In the genomic region with DNA sequence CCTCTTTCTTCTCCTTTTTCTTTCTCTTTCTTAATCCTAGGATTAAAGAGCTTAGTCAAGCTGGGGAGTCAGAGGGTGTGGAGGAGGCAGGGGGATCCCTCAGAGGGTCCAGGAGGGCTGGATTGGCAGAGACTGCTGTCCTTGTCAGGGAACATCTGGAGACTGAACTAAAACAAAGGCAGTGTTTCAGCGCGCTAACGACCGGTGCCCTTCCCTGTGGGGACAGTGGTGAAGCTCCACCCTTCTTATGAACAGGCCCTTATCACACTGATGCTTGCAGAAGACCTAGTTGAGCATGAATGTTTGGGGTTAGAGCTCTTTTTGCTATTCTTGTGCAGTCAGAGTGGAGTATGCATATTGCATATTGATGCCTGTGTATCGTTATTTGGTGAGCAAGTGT, we compare ENCODE assay signal across 39 mouse cellular contexts. TPM values are rescaled to one million over a fixed set of nuclear protein-coding genes. Genes with fewer than 3 reads are reported as not detected.
DNase-seq lines count a peak whose midpoint lies in the region; ATAC-seq and TF ChIP-seq lines count a peak whose summit lies in the region.
"Had no signal": no experiment of that assay in that cellular context is flagged by ENCODE, and none has a peak within 500 bp of the region (broad histone marks: within the 10 kb centered on the region; RNA-seq: fewer than 3 reads in every experiment).

No protein-coding gene starts in this region.

- H3K4me1 ChIP-seq in hindbrain, embryonic 10.5 days (replicated peaks), result peaks cover 36% of the 10 kb centered on the region
- peaks cover 9% of the 10 kb centered on the region for H3K4me1 ChIP-seq in hindbrain, embryonic 12.5 days
- 0 out of 4 replicates have a peak, but pooled peaks cover 0 to 2% of the 10 kb centered on the region in 2 experiments for H3K4me1 ChIP-seq in ES-E14 (ENCODE audit: control insufficient read depth in 2 of 2, insufficient read depth in 2 of 2, low read length in 2 of 2, poor library complexity in 1 of 2)
- H3K4me1 ChIP-seq in liver, embryonic 11.5 days (replicated peaks; ENCODE audit: control insufficient read depth, insufficient read depth, low read length), result no peaks in the 10 kb centered on the region; the same call in 1 of the 2 replicates
- H3K4me1 ChIP-seq in cerebellum, adult 2 months (ENCODE audit: control insufficient read depth, insufficient read depth, low read length), result no peaks in the 10 kb centered on the region
- H3K4me1 ChIP-seq: kidney, embryonic 15.5 days; limb, embryonic 13.5 days; neural tube, embryonic 15.5 days had no signal

- H3K9me3 ChIP-seq in hindbrain, embryonic 10.5 days, result no peaks in the 10 kb centered on the region
- no peaks in the 10 kb centered on the region for H3K9me3 ChIP-seq in hindbrain, embryonic 12.5 days (replicated peaks)
- no peaks in the 10 kb centered on the region for H3K9me3 ChIP-seq in ES-E14 (ENCODE audit: control insufficient read depth, insufficient read depth, low read depth, low read length)
- H3K9me3 ChIP-seq in liver, embryonic 11.5 days (ENCODE audit: control insufficient read depth, low read length), result no peaks in the 10 kb centered on the region
- H3K9me3 ChIP-seq: embryonic facial prominence, embryonic 12.5 days; forebrain, embryonic 10.5 days; heart, embryonic 13.5 days; kidney, embryonic 15.5 days; limb, embryonic 13.5 days; liver, embryonic 15.5 days; midbrain, embryonic 13.5 days; neural tube, embryonic 15.5 days had no signal

- no peak for DNase-seq in hindbrain, embryonic 10.5 days (ENCODE audit: low spot score)
- no peak for DNase-seq in ES-E14 (ENCODE audit: low read depth, low spot score)
- DNase-seq in liver, embryonic 11.5 days (ENCODE audit: low spot score), result no peak
- DNase-seq in frontal cortex, adult 2 months (ENCODE audit: extremely low spot score in 1 of 2, low spot score in 1 of 2), result no peak
- DNase-seq in cerebellum, adult 2 months, result no peak
- DNase-seq: adrenal gland, postnatal 14 days; cerebellum, adult 11 months; cerebellum, postnatal 10 days; forebrain, postnatal 0 days; gastrocnemius, postnatal 10 days; heart, postnatal 10 days; kidney, adult 18-20 months; kidney, postnatal 25 days; lung, postnatal 4 days; right cerebral cortex, adult 18-20 months; spleen, adult 18-20 months; thymus, adult 18-20 months; thymus, postnatal 36 days had no signal

- in situ Hi-C loops in ES-E14 (cut with MboI; ENCODE audit: low sequenced_read_pairs in 2 of 2, unreplicated experiment in 2 of 2), result no loop called here

- H3K36me3 ChIP-seq in hindbrain, embryonic 10.5 days, result no peaks in the 10 kb centered on the region
- H3K36me3 ChIP-seq in hindbrain, embryonic 12.5 days, result no peaks in the 10 kb centered on the region
- H3K36me3 ChIP-seq in ES-E14 (ENCODE audit: control insufficient read depth, insufficient read depth, low read length, poor library complexity, severe bottlenecking), result no peaks in the 10 kb centered on the region; the same call in 1 of the 2 replicates
- no peaks in the 10 kb centered on the region; the same call in 1 of the 2 replicates for H3K36me3 ChIP-seq in liver, embryonic 11.5 days (ENCODE audit: control insufficient read depth, insufficient read depth, low read length)
- H3K36me3 ChIP-seq: embryonic facial prominence, embryonic 12.5 days; forebrain, embryonic 10.5 days; heart, embryonic 13.5 days; kidney, embryonic 15.5 days; limb, embryonic 13.5 days; midbrain, embryonic 13.5 days; neural tube, embryonic 15.5 days had no signal

- TF ChIP-seq CTCF in cerebellum, adult 2 months (IDR thresholded peaks at IDR 0.05; ENCODE audit: borderline replicate concordance, insufficient read depth, low read depth, low read length), result no peak

- H3K4me2 ChIP-seq in hindbrain, embryonic 12.5 days (replicated peaks), result no peak overlapping the region
- H3K4me2 ChIP-seq in liver, embryonic 11.5 days, result no peak overlapping the region
- H3K4me2 ChIP-seq: embryonic facial prominence, embryonic 12.5 days; heart, embryonic 13.5 days; kidney, embryonic 15.5 days; limb, embryonic 13.5 days; liver, embryonic 15.5 days; midbrain, embryonic 13.5 days; neural tube, embryonic 15.5 days had no signal

- no peak overlapping the region for H3K9ac ChIP-seq in hindbrain, embryonic 12.5 days
- H3K9ac ChIP-seq in ES-E14 (ENCODE audit: insufficient read depth, low read depth, low read length, poor library complexity, severe bottlenecking), result no peak overlapping the region
- no peak overlapping the region for H3K9ac ChIP-seq in liver, embryonic 11.5 days (ENCODE audit: low read depth, low read length)
- H3K9ac ChIP-seq: embryonic facial prominence, embryonic 12.5 days; forebrain, postnatal 0 days; heart, embryonic 13.5 days; kidney, embryonic 15.5 days; limb, embryonic 13.5 days; liver, embryonic 15.5 days; midbrain, embryonic 13.5 days; neural tube, embryonic 15.5 days had no signal

- H3K27me3 ChIP-seq in hindbrain, embryonic 10.5 days (ENCODE audit: insufficient read depth, poor library complexity, severe bottlenecking), result peaks cover 15% of the 10 kb centered on the region
- H3K27me3 ChIP-seq in hindbrain, embryonic 12.5 days, result no peaks in the 10 kb centered on the region
- H3K27me3 ChIP-seq in liver, embryonic 11.5 days (replicated peaks; ENCODE audit: control insufficient read depth, insufficient read depth, low read length), result no peaks in the 10 kb centered on the region
- H3K27me3 ChIP-seq in cerebellum, adult 2 months (ENCODE audit: control insufficient read depth, insufficient read depth, low read length), result no peaks in the 10 kb centered on the region
- H3K27me3 ChIP-seq: embryonic facial prominence, embryonic 12.5 days; heart, embryonic 13.5 days; kidney, embryonic 15.5 days; liver, embryonic 15.5 days; neural tube, embryonic 15.5 days; Patski had no signal

- 0 out of 2 replicates have a peak overlapping the region, but pooled peaks have one; percentile 16 for H3K27ac ChIP-seq in hindbrain, embryonic 10.5 days
- H3K27ac ChIP-seq in hindbrain, embryonic 12.5 days, result no peak overlapping the region
- H3K27ac ChIP-seq in ES-E14 (ENCODE audit: insufficient read depth, low read depth, low read length, poor library complexity, severe bottlenecking), result 0 out of 2 replicates have a peak overlapping the region, but pooled peaks have one; percentile 28
- H3K27ac ChIP-seq in liver, embryonic 11.5 days (ENCODE audit: low read depth, low read length), result no peak overlapping the region
- no peak overlapping the region for H3K27ac ChIP-seq in cerebellum, adult 2 months (ENCODE audit: insufficient read depth, low read length)
- H3K27ac ChIP-seq: embryonic facial prominence, embryonic 12.5 days; forebrain, embryonic 10.5 days; heart, embryonic 13.5 days; kidney, embryonic 15.5 days; limb, embryonic 13.5 days; liver, embryonic 15.5 days; midbrain, embryonic 13.5 days; neural tube, embryonic 15.5 days; stomach, postnatal 0 days had no signal

- no peak for TF ChIP-seq POLR2A in cerebellum, adult 2 months (IDR thresholded peaks at IDR 0.05; ENCODE audit: borderline replicate concordance, insufficient read depth, low read length)

- WGBS in hindbrain, embryonic 10.5 days, result 24% methylated on average over 5 of the region's 5 CpGs
- 35% methylated on average over 5 of the region's 5 CpGs for WGBS in hindbrain, embryonic 12.5 days
- 50% methylated on average over 5 of the region's 5 CpGs for WGBS in liver, embryonic 11.5 days
- WGBS in cerebellum, adult 2 months, result 42% methylated on average over 5 of the region's 5 CpGs

- no peak for ATAC-seq in hindbrain, embryonic 12.5 days (ENCODE audit: low FRiP score)
- ATAC-seq in liver, embryonic 11.5 days (replicated peaks; ENCODE audit: low FRiP score), result peak; percentile 64
- peak; percentile 91 for ATAC-seq in megakaryocyte-erythroid progenitor cell, adult 5-6 weeks (replicated peaks; ENCODE audit: low FRiP score, low TSS enrichment, poor library complexity, severe bottlenecking)
- ATAC-seq: forebrain, postnatal 0 days; hindbrain, embryonic 16.5 days; midbrain, embryonic 13.5 days; Patski had no signal

- H3K4me3 ChIP-seq in hindbrain, embryonic 10.5 days, result no peak overlapping the region
- no peak overlapping the region for H3K4me3 ChIP-seq in hindbrain, embryonic 12.5 days
- H3K4me3 ChIP-seq in ES-E14 (ENCODE audit: insufficient read depth in 1 of 2, low read depth in 1 of 2, low read length in 2 of 2, poor library complexity in 1 of 2, severe bottlenecking in 1 of 2), result no peak overlapping the region
- no peak overlapping the region for H3K4me3 ChIP-seq in liver, embryonic 11.5 days (ENCODE audit: low read depth, low read length)
- H3K4me3 ChIP-seq in cerebellum, adult 2 months (replicated peaks; ENCODE audit: insufficient read depth, low read depth, low read length), result no peak overlapping the region
- H3K4me3 ChIP-seq: embryonic facial prominence, embryonic 12.5 days; forebrain, embryonic 10.5 days; heart, embryonic 13.5 days; kidney, embryonic 15.5 days; limb, embryonic 13.5 days; liver, embryonic 15.5 days; midbrain, embryonic 13.5 days; neural tube, embryonic 15.5 days had no signal

TF ChIP-seq in ES-E14, 5 proteins besides CTCF, POLR2A, EP300 and RAD21 (continues in another document):
- TF ChIP-seq CHD2 (IDR thresholded peaks at IDR 0.05; ENCODE audit: low read depth, low read length) (no peak), HCFC1 (IDR thresholded peaks at IDR 0.05; ENCODE audit: borderline replicate concordance, insufficient read depth, low read length) (no peak), MAFK (IDR thresholded peaks at IDR 0.05; ENCODE audit: insufficient read depth, low read depth, low read length) (no peak), ZC3H11A (IDR thresholded peaks at IDR 0.05; ENCODE audit: borderline replicate concordance, low read depth, low read length) (no peak)

RNA-seq across cellular contexts. Expression of gene Cyp26c1, which starts 31.4 kb away (rescaled TPM):
- polyA plus RNA-seq in hindbrain, embryonic 10.5 days (2016; fragmentation: Nextera tagmentation; extraction: Ambion mirVana), result 10.0 and 10.1 TPM in 2 replicates
- polyA plus RNA-seq in hindbrain, embryonic 12.5 days (2016; fragmentation: Nextera tagmentation; extraction: Ambion mirVana), result 1.8 and 2.0 TPM in 2 replicates
- 0.31 and 0.32 TPM in 2 replicates for total RNA-seq in ES-E14 (2012; rRNA removed)
- 0.10 TPM in 2 replicates for polyA plus RNA-seq in liver, embryonic 11.5 days (2014; fragmentation: Nextera tagmentation; extraction: Ambion mirVana)
- not detected in 2 replicates for total RNA-seq in megakaryocyte-erythroid progenitor cell, adult 5-6 weeks (2014; fragmentation: Nextera tagmentation)
- total RNA-seq in megakaryocyte-erythroid progenitor cell, adult 5-6 weeks (2017), result not detected in 2 replicates
- polyA plus RNA-seq in frontal cortex, adult 2 months (2012; rRNA removed), result not detected in 2 replicates
- polyA plus RNA-seq in cerebellum, adult 2 months (2012; rRNA removed), result not detected in 2 replicates
- total RNA-seq: adrenal gland, postnatal 14 days; common myeloid progenitor, adult 5-6 weeks; forebrain, postnatal 0 days; heart, adult 8-10 months; heart, postnatal 10 days; hematopoietic stem cell, adult 5-6 weeks; layer of hippocampus, adult 18-20 months; left cerebral cortex, adult 18-20 months had no signal
- polyA plus RNA-seq: forebrain, postnatal 0 days; heart, embryonic 13.5 days; hindbrain, embryonic 16.5 days; intestine, embryonic 14.5 days; kidney, embryonic 15.5 days; liver, embryonic 15.5 days; lung, embryonic 16.5 days; midbrain, embryonic 13.5 days; neural tube, embryonic 15.5 days; stomach, postnatal 0 days had no signal

RNA-seq across cellular contexts. Expression of gene Cyp26a1, which starts 43.6 kb away (rescaled TPM):
- polyA plus RNA-seq in hindbrain, embryonic 10.5 days (2016; fragmentation: Nextera tagmentation; extraction: Ambion mirVana), result 39.8 and 42.5 TPM in 2 replicates
- polyA plus RNA-seq in hindbrain, embryonic 12.5 days (2016; fragmentation: Nextera tagmentation; extraction: Ambion mirVana), result 7.9 and 14.2 TPM in 2 replicates
- 3.7 and 5.7 TPM in 2 replicates for total RNA-seq in ES-E14 (2012; rRNA removed)
- 0.58 and 0.63 TPM in 2 replicates for polyA plus RNA-seq in liver, embryonic 11.5 days (2014; fragmentation: Nextera tagmentation; extraction: Ambion mirVana)
- not detected in 2 replicates for total RNA-seq in megakaryocyte-erythroid progenitor cell, adult 5-6 weeks (2014; fragmentation: Nextera tagmentation)
- total RNA-seq in megakaryocyte-erythroid progenitor cell, adult 5-6 weeks (2017), result not detected in 2 replicates
- 0.16 and 0.29 TPM in 2 replicates for polyA plus RNA-seq in frontal cortex, adult 2 months (2012; rRNA removed)
- not detected in 2 replicates for polyA plus RNA-seq in cerebellum, adult 2 months (2012; rRNA removed)
- total RNA-seq: adrenal gland, postnatal 14 days; common myeloid progenitor, adult 5-6 weeks; forebrain, postnatal 0 days; hematopoietic stem cell, adult 5-6 weeks; left cerebral cortex, adult 18-20 months; MEL had no signal
- polyA plus RNA-seq: midbrain, embryonic 13.5 days had no signal

Comparison
In these comparisons a context has a peak if more than half of its experiments do, and no peak if none do; other contexts are left out.
1. H3K27ac ChIP-seq: peak in hindbrain, embryonic 10.5 days (single experiment) and ES-E14 (single experiment); none in hindbrain, embryonic 12.5 days (single experiment), liver, embryonic 11.5 days (single experiment) and cerebellum, adult 2 months (single experiment).